Mouse (Mus musculus) heart, adult 2 months (tissue): ENCODE measurements around the gene Zfp131. TPM values are rescaled to one million over a fixed set of nuclear protein-coding genes. Genes with fewer than 3 reads are reported as not detected.
A peak's percentile ranks its signal among the peaks of the same experiment; 100 is the strongest.

Experiments
- DNase-seq, 2 experiments: peaks; one replicate each; pipeline ENCODE4 v3.0.0; 2021
- H3K27ac ChIP-seq: fragments of 200-600 bp; 2 replicates; pipeline ENCODE4 v1.8.1; 2022
- H3K27me3 ChIP-seq: fragments of 200-500 bp; 2 replicates; pipeline ENCODE4 v1.6.1; 2012; ENCODE audit warnings: mild to moderate bottlenecking, low read length, inconsistent platforms, mixed read lengths; ENCODE audit not compliant: control insufficient read depth, insufficient read depth
- H3K36me3 ChIP-seq: fragments of 200-500 bp; 2 replicates; pipeline ENCODE4 v1.6.1; 2012; ENCODE audit warnings: low read length, inconsistent platforms; ENCODE audit not compliant: control insufficient read depth, insufficient read depth
- H3K4me1 ChIP-seq: fragments of 200-500 bp; 2 replicates; pipeline ENCODE4 v1.6.1; 2011; ENCODE audit warnings: low read length; ENCODE audit not compliant: control insufficient read depth, insufficient read depth
- H3K4me3 ChIP-seq: fragments of 200-600 bp; 2 replicates; pipeline ENCODE4 v1.8.1; 2022
- H3K79me2 ChIP-seq: fragments of 200-500 bp; replicated peaks from 2 replicates; pipeline ENCODE4 v1.6.1; 2012; ENCODE audit warnings: mild to moderate bottlenecking, inconsistent platforms, low read length, moderate library complexity, mixed read lengths; ENCODE audit not compliant: control insufficient read depth, insufficient read depth
- H3K9ac ChIP-seq: fragments of 200-500 bp; 2 replicates; pipeline ENCODE4 v1.6.1; 2012; ENCODE audit warnings: low read depth, mild to moderate bottlenecking, control low read depth, inconsistent platforms, low read length, mixed read lengths
- CTCF ChIP-seq: fragments of 200-600 bp; IDR thresholded peaks from 2 replicates; pipeline ENCODE4 v1.8.1; 2022; ENCODE audit warnings: antibody characterized with exemption, mild to moderate bottlenecking, moderate library complexity
- EP300 ChIP-seq: fragments of 200-500 bp; IDR thresholded peaks from 2 replicates; pipeline ENCODE4 v1.6.1; 2011; ENCODE audit warnings: low read depth, low read length, control low read depth; ENCODE audit not compliant: insufficient read depth
- POLR2A ChIP-seq: fragments of 200-500 bp; IDR thresholded peaks from 2 replicates; pipeline ENCODE4 v1.6.1; 2011; ENCODE audit warnings: mild to moderate bottlenecking, low read depth, low read length, control low read depth; ENCODE audit not compliant: insufficient read depth
- WGBS: fragments of 180-500 bp; shearing (Covaris S2); methylation state at CpG from one replicate; pipeline ENCODE4 v1.1.7; 2018; 5-methylcytosine and 5-hydroxymethylcytosine counted together
- intact Hi-C: fragments of 180-260 bp; cut with DNase I; formaldehyde crosslinking; loops from one replicate; pipeline ENCODE4 v1.15.1; 2025
- polyA plus RNA-seq: library from polyadenylated mRNA; depleted of rRNA; stranded (reverse); fragments of >200 nt; gene quantifications from 2 replicates; pipeline ENCODE4 v1.2.3, GENCODE M21; 2012
- total RNA-seq, 2 experiments: library from RNA; stranded (reverse); gene quantifications; 2 replicates each; pipeline ENCODE4 v1.2.3; 2021

Zfp131 gene
- total and polyA plus RNA-seq, 3 experiments: 5.0 to 18.7 (median 18.4) TPM

- intact Hi-C loops: no loop called here
- peaks cover 1% of the 10 kb centered on the region for H3K4me1 ChIP-seq
- TF ChIP-seq CTCF (no peak), EP300 (no peak), POLR2A (no peak)
- no peaks in the 10 kb centered on the region for H3K27me3 ChIP-seq
- peaks cover 1% of the 10 kb centered on the region; the same call in 1 of the 2 replicates for H3K79me2 ChIP-seq
- H3K4me3 ChIP-seq: no peak overlapping the region
- peaks cover 3% of the 10 kb centered on the region for H3K36me3 ChIP-seq
- no peak for DNase-seq
- WGBS: 76% methylated on average over 4 of the region's 4 CpGs
- H3K9ac ChIP-seq: no peak overlapping the region
- H3K27ac ChIP-seq: no peak overlapping the region
Observed at GRCm38 (mm10) chr13:119746930-119747329, 43.8 kb downstream of the Zfp131 start.

GRCm38 (mm10) chr13:119743470-119743869, 47.2 kb downstream of the Zfp131 start:
- intact Hi-C loops: no loop called here
- peaks cover 3% of the 10 kb centered on the region for H3K36me3 ChIP-seq
- TF ChIP-seq EP300 (no peak), POLR2A (no peak), CTCF (no peak)
- H3K4me1 ChIP-seq: peaks cover 1% of the 10 kb centered on the region
- no peaks in the 10 kb centered on the region for H3K27me3 ChIP-seq
- 0 out of 2 replicates have a peak, but pooled peaks cover 1% of the 10 kb centered on the region for H3K79me2 ChIP-seq
- H3K27ac ChIP-seq: no peak overlapping the region
- H3K9ac ChIP-seq: no peak overlapping the region
- no peak for DNase-seq
- H3K4me3 ChIP-seq: no peak overlapping the region
- WGBS: 80% methylated on average over 3 of the region's 3 CpGs

DNA sequence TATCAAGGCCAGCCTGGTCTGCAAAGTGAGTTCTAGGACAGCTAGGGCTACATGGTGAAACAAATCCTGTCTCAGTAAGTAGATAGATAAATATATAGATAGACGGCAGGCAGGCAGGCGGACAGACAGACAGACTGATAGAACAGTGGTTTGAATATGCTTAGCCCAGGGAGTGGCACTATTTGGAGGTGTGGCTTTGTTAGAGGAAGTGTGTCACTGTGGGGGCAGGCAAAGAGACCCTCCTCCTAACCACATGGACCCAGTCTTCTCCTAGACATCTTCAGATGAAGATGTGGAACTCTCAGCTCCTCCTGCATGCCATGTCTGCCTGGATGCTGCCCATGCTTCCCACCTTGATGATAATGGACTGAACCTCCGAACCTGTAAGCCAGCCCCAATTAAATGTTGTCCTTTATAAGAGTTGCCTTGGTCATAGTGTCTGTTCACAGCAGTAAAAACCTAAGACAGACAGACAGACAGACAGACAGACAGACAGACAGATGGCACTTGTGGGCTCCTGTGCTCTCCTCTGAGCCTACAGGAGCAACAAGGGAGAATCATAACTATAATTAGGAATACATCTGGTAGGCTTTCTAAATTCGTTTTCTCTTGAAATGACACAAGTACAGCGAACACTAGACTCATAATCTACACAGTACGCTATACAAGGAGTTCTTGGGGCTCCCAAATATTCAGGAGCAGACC, 47.8 kb downstream of the Zfp131 start:
- H3K4me3 ChIP-seq: no peak overlapping the region

DNA sequence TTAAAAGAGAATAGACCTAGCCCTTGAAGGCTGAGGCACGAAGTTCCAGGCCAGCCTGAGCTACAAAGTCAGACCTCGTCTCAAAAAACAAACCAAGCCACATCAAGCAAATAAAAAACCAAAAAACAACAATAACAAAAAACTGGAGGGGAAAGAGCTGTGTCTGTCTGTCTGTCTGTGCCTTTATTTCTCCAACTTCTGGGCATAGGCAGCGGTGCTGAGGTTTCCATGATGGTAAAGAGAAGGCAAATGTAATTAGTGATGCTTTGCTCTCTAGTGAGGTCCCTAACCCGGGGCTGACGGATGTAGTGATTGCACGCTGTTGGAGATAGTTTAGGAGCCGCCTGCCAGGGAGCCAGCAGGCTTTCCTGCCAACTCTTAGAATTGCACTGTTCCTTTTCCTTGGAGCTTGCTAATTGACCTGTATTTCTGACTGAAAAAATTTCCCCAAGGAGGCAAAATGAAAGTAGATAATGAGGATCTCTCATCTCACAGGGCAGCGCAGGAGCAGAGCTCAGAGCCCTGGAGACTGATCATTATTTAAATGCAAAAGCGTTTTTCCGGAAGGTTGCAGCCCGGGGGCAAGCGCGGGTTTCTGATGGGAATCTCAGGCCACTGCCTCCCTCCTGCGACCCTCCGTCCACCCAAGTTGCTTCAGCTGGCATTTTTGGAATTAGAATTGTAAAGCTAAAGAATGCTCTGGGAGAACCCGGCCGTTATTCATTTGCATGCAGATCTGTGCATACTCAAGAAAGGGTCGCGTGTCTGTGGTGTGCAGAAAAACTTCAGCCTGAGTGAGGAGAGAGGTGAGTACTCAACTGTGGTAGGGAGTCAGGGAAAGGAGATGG, 49.1 kb downstream of the Zfp131 start:
- TF ChIP-seq POLR2A (no peak), EP300 (no peak), CTCF (no peak)
- 17% methylated on average over 19 of the region's 19 CpGs for WGBS
- peak overlapping the region; percentile 65 for H3K9ac ChIP-seq
- peaks cover 3% of the 10 kb centered on the region for H3K4me1 ChIP-seq
- H3K27ac ChIP-seq: no peak overlapping the region; the same call in 1 of the 2 replicates
- DNase-seq: no peak
- H3K4me3 ChIP-seq: peak overlapping the region; percentile 37
- intact Hi-C loops: no loop called here
- H3K27me3 ChIP-seq: no peaks in the 10 kb centered on the region
- peaks cover 3% of the 10 kb centered on the region for H3K36me3 ChIP-seq
- H3K79me2 ChIP-seq: 0 out of 2 replicates have a peak, but pooled peaks cover 1% of the 10 kb centered on the region

More for the DNA sequence above, 47.8 kb downstream of the Zfp131 start:
- Histone ChIP-seq H3K9ac (no peak overlapping the region), H3K36me3 (peaks cover 3% of the 10 kb centered on the region), H3K27ac (no peak overlapping the region), H3K27me3 (no peaks in the 10 kb centered on the region), H3K79me2 (0 out of 2 replicates have a peak, but pooled peaks cover 1% of the 10 kb centered on the region), H3K4me1 (peaks cover 1% of the 10 kb centered on the region)
- intact Hi-C loops: no loop called here
- DNase-seq: no peak
- TF ChIP-seq POLR2A (no peak), CTCF (no peak), EP300 (no peak)
- whole genome bisulfite sequencing: 86% methylated on average over 6 of the region's 6 CpGs

DNA sequence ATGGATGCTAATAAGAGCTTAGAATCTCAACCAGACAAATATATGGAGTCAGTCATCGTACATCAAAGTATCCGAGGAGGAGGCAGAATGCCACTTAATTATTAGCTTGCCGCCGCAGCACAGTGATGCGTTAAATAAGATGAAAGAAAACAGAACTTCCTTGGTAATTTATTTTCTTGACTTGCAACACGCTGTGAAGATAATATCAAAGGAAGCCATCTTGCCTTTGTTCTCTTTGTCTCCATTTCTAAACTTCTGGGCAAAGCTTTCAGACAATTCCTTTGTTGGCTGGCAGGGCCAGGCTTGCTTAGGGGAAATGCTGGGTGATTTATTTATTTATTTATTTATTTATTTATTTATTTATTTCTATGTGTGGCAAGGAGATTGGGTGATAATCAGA, 59.2 kb downstream of the Zfp131 start:
- WGBS: 70% methylated on average over 6 of the region's 6 CpGs
- intact Hi-C loops: no loop called here
- Histone ChIP-seq H3K36me3 (no peaks in the 10 kb centered on the region), H3K27ac (no peak overlapping the region), H3K9ac (no peak overlapping the region), H3K79me2 (no peaks in the 10 kb centered on the region), H3K27me3 (no peaks in the 10 kb centered on the region), H3K4me3 (no peak overlapping the region), H3K4me1 (no peaks in the 10 kb centered on the region; the same call in 1 of the 2 replicates)
- no peak for DNase-seq
- no peak for TF ChIP-seq POLR2A
- no peak for TF ChIP-seq CTCF
- no peak for TF ChIP-seq EP300

- no peak for DNase-seq
- Histone ChIP-seq H3K79me2 (no peaks in the 10 kb centered on the region), H3K36me3 (no peaks in the 10 kb centered on the region), H3K27me3 (no peaks in the 10 kb centered on the region), H3K9ac (no peak overlapping the region), H3K27ac (no peak overlapping the region), H3K4me1 (no peaks in the 10 kb centered on the region; the same call in 1 of the 2 replicates), H3K4me3 (no peak overlapping the region)
- no peak for TF ChIP-seq CTCF
- no peak for TF ChIP-seq POLR2A
- TF ChIP-seq EP300: no peak
- intact Hi-C loops: no loop called here
- WGBS: 85% methylated on average over 7 of the region's 7 CpGs
Observed at GRCm38 (mm10) chr13:119729406-119729805, 61.3 kb downstream of the Zfp131 start.
